Mouse (Mus musculus): ENCODE results near the gene Lrig1. TPM values are rescaled to one million over a fixed set of nuclear protein-coding genes. Genes with fewer than 3 reads are reported as not detected.

Gene Lrig1
- polyA plus RNA-seq, 1 experiment from 2014 or later, result 11.8 TPM

DNA sequence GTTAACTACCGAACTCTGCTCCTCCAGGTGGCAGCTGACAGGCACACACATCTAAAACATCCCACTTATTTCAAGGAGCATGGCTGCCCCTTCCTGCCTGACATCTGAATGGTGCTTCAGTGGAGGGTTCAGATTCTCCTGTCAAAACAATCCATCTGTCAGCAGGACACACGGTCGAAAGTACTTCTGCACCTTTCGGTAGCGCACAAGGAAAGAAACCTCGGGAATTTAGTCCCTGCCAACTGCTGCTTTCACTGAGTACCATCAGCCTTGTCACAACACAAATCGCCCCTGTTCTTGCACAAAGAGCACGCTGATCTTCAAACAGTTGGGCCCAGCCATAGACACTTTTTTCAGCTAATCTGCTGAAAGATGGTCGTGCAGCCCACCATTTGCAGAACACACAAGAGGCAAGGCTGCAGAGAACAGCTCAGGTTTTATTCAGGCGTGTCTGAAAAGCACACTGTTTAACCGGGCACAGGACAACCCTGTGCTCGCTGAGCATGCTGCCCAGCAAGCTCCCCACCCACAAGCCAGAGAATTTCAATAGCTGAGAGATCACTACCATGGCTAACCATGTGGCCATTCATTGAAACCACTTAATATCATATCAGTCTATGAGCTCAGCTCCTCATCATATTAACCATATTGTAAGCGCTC, 31.6 kb downstream of the Lrig1 start:
- no peak overlapping the region for H3K27ac ChIP-seq (ENCODE audit: low read length)
- WGBS, result 33% methylated on average over 13 of the region's 13 CpGs
- no peak overlapping the region for H3K4me3 ChIP-seq (ENCODE audit: low read length)
- no peak overlapping the region for H3K9ac ChIP-seq (ENCODE audit: low read depth, low read length)
- no peak for ATAC-seq
- H3K36me3 ChIP-seq (ENCODE audit: control insufficient read depth, insufficient read depth, low read length), result no peaks in the 10 kb centered on the region; the same call in 1 of the 2 replicates
- peaks cover 55% of the 10 kb centered on the region for H3K4me1 ChIP-seq (ENCODE audit: control insufficient read depth, insufficient read depth, low read length)
- no peaks in the 10 kb centered on the region for H3K27me3 ChIP-seq (replicated peaks; ENCODE audit: control insufficient read depth, insufficient read depth, low read length)
- no peaks in the 10 kb centered on the region for H3K9me3 ChIP-seq (ENCODE audit: control insufficient read depth, low read length)
- H3K4me2 ChIP-seq (ENCODE audit: low read depth, low read length), result no peak overlapping the region

DNA sequence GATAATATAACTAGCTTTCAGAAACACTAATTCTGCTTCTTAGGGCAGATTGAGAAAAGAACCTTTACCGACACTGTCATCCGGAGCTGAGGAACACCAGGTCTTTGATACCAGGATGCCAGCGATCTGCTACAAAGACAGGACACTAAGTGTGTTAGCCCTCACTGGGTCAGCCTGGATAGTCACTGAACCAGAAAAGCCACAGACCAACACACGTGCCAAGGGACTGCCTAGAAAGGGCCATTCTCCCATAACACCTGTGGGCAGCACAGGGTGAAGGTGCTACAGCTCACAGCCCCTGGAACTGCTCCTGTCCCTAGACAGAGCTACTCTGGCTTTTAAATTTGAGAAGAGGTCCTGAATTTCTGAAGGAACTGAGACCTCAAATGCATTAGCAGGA, 32.8 kb downstream of the Lrig1 start:
- Histone ChIP-seq H3K4me3 (ENCODE audit: low read length) (no peak overlapping the region), H3K4me2 (ENCODE audit: low read depth, low read length) (no peak overlapping the region), H3K9me3 (ENCODE audit: control insufficient read depth, low read length) (no peaks in the 10 kb centered on the region), H3K27ac (ENCODE audit: low read length) (no peak overlapping the region), H3K4me1 (ENCODE audit: control insufficient read depth, insufficient read depth, low read length) (peaks cover 48% of the 10 kb centered on the region), H3K9ac (ENCODE audit: low read depth, low read length) (no peak overlapping the region), H3K27me3 (replicated peaks; ENCODE audit: control insufficient read depth, insufficient read depth, low read length) (no peaks in the 10 kb centered on the region), H3K36me3 (ENCODE audit: control insufficient read depth, insufficient read depth, low read length) (peaks cover 3% of the 10 kb centered on the region; the same call in 1 of the 2 replicates)
- no peak for ATAC-seq
- WGBS, result 78% methylated on average over 4 of the region's 4 CpGs

DNA sequence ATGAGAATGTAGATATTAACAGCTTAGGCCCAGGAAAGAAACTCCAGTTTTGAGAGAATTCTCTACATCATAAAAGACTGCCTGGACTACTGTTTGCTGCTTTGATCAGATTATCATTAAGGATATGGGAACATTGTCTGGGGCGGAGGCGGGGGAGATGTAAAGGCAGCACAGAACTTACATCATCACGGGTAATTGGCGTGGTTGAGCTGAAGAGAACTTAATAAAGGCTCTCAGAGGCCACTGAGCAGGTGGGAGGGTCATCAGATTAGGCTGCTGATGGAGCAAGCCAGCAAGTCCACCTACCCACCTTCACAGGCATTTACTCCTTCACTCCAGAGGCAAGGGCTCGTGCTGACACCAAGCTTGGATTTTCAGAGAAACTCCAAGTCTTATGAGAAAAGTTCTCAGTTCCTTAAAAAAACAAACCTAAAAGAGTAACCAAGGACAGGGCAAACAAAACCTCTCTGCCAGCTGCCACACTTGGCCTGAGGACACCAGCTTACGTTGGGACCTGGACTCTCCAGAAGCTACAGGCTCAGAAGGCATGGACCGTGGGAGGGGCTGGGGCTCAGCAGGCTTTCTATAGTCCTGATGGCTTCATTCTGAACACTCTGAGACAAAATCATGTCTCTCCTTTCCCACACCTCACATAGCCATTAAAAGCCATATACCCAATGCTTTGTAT, 33.4 kb downstream of the Lrig1 start:
- Histone ChIP-seq H3K4me1 (ENCODE audit: control insufficient read depth, insufficient read depth, low read length) (peaks cover 46% of the 10 kb centered on the region), H3K27me3 (replicated peaks; ENCODE audit: control insufficient read depth, insufficient read depth, low read length) (no peaks in the 10 kb centered on the region), H3K9me3 (ENCODE audit: control insufficient read depth, low read length) (no peaks in the 10 kb centered on the region), H3K27ac (ENCODE audit: low read length) (no peak overlapping the region), H3K9ac (ENCODE audit: low read depth, low read length) (no peak overlapping the region), H3K36me3 (ENCODE audit: control insufficient read depth, insufficient read depth, low read length) (peaks cover 3% of the 10 kb centered on the region; the same call in 1 of the 2 replicates), H3K4me2 (ENCODE audit: low read depth, low read length) (no peak overlapping the region), H3K4me3 (ENCODE audit: low read length) (no peak overlapping the region)
- ATAC-seq, result no peak
- 60% methylated on average over 7 of the region's 7 CpGs for WGBS

DNA sequence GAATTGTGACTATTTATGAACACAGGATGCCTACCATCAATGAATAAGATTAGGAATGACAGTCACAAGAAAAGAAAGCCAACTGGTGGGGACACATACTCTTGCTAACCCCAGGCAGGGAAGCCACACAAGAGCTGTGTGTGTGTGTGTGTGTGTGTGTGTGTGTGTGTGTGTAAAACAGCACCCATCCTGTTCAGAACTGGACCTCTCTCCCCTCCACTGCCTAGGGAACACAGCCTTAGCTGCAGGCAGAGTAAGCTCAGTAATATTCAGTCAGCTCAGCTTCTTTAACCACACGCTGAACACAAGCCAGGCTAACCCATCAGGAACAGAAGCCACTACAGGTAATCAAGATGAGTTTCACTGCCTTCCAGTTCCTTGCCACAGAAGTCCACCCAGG, 34.3 kb downstream of the Lrig1 start:
- H3K9me3 ChIP-seq (ENCODE audit: control insufficient read depth, low read length), result no peaks in the 10 kb centered on the region
- ATAC-seq, result no peak
- H3K27me3 ChIP-seq (replicated peaks; ENCODE audit: control insufficient read depth, insufficient read depth, low read length), result no peaks in the 10 kb centered on the region
- 33% methylated on average over 1 of the region's 1 CpGs for WGBS
- no peak overlapping the region for H3K27ac ChIP-seq (ENCODE audit: low read length)
- no peak overlapping the region for H3K4me3 ChIP-seq (ENCODE audit: low read length)
- H3K9ac ChIP-seq (ENCODE audit: low read depth, low read length), result no peak overlapping the region
- peaks cover 40% of the 10 kb centered on the region for H3K4me1 ChIP-seq (ENCODE audit: control insufficient read depth, insufficient read depth, low read length)
- H3K36me3 ChIP-seq (ENCODE audit: control insufficient read depth, insufficient read depth, low read length), result peaks cover 3% of the 10 kb centered on the region; the same call in 1 of the 2 replicates
- no peak overlapping the region for H3K4me2 ChIP-seq (ENCODE audit: low read depth, low read length)

DNA sequence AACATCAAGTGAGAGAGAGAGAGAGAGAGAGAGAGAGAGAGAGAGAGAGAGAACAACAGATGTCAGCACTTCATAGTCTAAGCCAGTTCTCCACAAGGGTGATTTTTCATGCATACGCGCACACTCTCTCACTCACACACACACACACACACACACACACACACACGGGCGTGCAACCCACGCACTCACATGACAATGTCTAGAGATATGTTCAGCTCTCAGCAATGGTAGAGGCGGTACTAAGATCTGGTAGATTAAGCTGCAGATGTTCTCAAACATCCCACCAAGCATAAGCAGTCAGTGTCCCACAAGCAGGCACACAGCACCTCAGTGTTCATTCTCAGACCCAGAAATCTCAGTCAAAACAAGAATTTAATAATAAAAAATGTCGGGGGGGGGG, 34.7 kb downstream of the Lrig1 start:
- WGBS, result 48% methylated on average over 7 of the region's 7 CpGs
- peaks cover 39% of the 10 kb centered on the region for H3K4me1 ChIP-seq (ENCODE audit: control insufficient read depth, insufficient read depth, low read length)

DNA sequence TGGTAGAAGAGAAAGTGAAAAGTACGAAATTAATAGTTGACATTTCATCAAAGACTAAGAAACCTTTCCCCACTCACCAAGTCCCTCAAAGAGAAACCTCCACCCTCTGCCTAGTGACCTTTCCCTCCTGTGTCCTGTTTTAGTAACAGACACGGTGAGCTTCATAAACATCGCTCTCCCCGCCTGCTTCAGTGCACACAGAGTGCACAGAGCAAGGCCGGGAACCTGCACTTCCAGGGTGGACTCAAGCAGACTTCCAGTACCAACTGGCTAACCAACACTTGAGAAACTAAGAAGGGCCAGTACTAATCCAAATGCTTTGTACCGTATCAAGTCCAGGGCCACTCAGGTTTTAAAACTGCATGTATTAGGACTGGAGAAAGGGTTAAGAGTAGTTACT, 36.0 kb downstream of the Lrig1 start:
- H3K27me3 ChIP-seq (replicated peaks; ENCODE audit: control insufficient read depth, insufficient read depth, low read length), result no peaks in the 10 kb centered on the region
- no peak for ATAC-seq

More for the DNA sequence above, 34.7 kb downstream of the Lrig1 start:
- Histone ChIP-seq H3K4me3 (ENCODE audit: low read length) (no peak overlapping the region), H3K27me3 (replicated peaks; ENCODE audit: control insufficient read depth, insufficient read depth, low read length) (no peaks in the 10 kb centered on the region), H3K4me2 (ENCODE audit: low read depth, low read length) (no peak overlapping the region), H3K9ac (ENCODE audit: low read depth, low read length) (no peak overlapping the region), H3K9me3 (ENCODE audit: control insufficient read depth, low read length) (no peaks in the 10 kb centered on the region), H3K36me3 (ENCODE audit: control insufficient read depth, insufficient read depth, low read length) (peaks cover 3% of the 10 kb centered on the region; the same call in 1 of the 2 replicates), H3K27ac (ENCODE audit: low read length) (no peak overlapping the region; the same call in 1 of the 2 replicates)
- peak; percentile 37; the same call in 1 of the 2 replicates for ATAC-seq

DNA sequence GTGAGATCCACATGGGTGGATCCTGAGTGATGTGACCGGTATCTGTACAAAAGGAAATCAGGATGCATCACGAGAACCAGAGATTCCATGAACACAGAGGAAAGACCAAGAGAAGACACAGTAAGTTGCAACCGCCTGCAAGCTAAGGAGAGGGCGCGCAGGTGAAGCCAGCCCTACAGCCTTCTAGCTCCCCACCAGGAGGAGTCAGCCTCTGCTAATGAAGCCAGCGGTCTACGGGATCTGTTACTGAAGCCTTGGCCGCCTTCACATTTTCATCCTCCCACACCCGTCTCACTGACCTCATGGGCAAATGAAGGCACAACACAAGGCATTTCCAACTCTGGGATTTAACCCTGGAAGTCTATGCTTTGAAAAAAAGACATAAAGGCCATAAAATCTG, 38.0 kb downstream of the Lrig1 start:
- peaks cover 35% of the 10 kb centered on the region for H3K4me1 ChIP-seq (ENCODE audit: control insufficient read depth, insufficient read depth, low read length)
- H3K9me3 ChIP-seq (ENCODE audit: control insufficient read depth, low read length), result no peaks in the 10 kb centered on the region
- no peak overlapping the region for H3K4me2 ChIP-seq (ENCODE audit: low read depth, low read length)
- no peak overlapping the region for H3K27ac ChIP-seq (ENCODE audit: low read length)
- ATAC-seq, result no peak
- peaks cover 3% of the 10 kb centered on the region; the same call in 1 of the 2 replicates for H3K36me3 ChIP-seq (ENCODE audit: control insufficient read depth, insufficient read depth, low read length)
- WGBS, result 84% methylated on average over 9 of the region's 9 CpGs
- H3K27me3 ChIP-seq (replicated peaks; ENCODE audit: control insufficient read depth, insufficient read depth, low read length), result no peaks in the 10 kb centered on the region
- H3K9ac ChIP-seq (ENCODE audit: low read depth, low read length), result no peak overlapping the region
- no peak overlapping the region for H3K4me3 ChIP-seq (ENCODE audit: low read length)

More for the DNA sequence above, 36.0 kb downstream of the Lrig1 start:
- WGBS, result 65% methylated on average over 6 of the region's 6 CpGs
- Histone ChIP-seq H3K4me1 (ENCODE audit: control insufficient read depth, insufficient read depth, low read length) (peaks cover 36% of the 10 kb centered on the region), H3K9ac (ENCODE audit: low read depth, low read length) (no peak overlapping the region), H3K27ac (ENCODE audit: low read length) (no peak overlapping the region), H3K4me3 (ENCODE audit: low read length) (no peak overlapping the region), H3K4me2 (ENCODE audit: low read depth, low read length) (no peak overlapping the region), H3K9me3 (ENCODE audit: control insufficient read depth, low read length) (no peaks in the 10 kb centered on the region), H3K36me3 (ENCODE audit: control insufficient read depth, insufficient read depth, low read length) (peaks cover 3% of the 10 kb centered on the region; the same call in 1 of the 2 replicates)

DNA sequence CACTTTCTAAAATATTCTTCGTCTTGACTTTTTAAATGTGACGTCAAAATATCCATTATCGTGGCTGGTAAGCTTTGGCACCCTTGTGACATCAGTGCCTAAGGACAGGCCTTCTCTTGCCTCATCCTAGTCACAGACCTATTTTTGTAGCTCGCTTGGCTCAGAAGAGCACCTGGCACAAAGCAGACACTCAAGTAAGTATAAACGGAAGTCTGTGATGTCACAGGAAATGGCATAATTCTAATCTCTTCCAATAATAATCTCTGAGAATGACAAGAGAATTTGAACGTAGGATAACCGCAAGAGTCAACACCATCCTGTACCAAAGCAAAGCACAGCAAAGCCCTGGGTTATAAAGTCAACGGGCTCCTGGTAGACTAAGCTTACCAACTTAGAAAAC, 38.6 kb downstream of the Lrig1 start:
- WGBS, result 85% methylated on average over 8 of the region's 8 CpGs
- Histone ChIP-seq H3K9ac (ENCODE audit: low read depth, low read length) (no peak overlapping the region), H3K36me3 (ENCODE audit: control insufficient read depth, insufficient read depth, low read length) (peaks cover 3% of the 10 kb centered on the region; the same call in 1 of the 2 replicates), H3K27me3 (replicated peaks; ENCODE audit: control insufficient read depth, insufficient read depth, low read length) (no peaks in the 10 kb centered on the region), H3K4me1 (ENCODE audit: control insufficient read depth, insufficient read depth, low read length) (peaks cover 33% of the 10 kb centered on the region), H3K4me2 (ENCODE audit: low read depth, low read length) (no peak overlapping the region), H3K27ac (ENCODE audit: low read length) (no peak overlapping the region), H3K9me3 (ENCODE audit: control insufficient read depth, low read length) (no peaks in the 10 kb centered on the region), H3K4me3 (ENCODE audit: low read length) (no peak overlapping the region)
- ATAC-seq, result no peak

DNA sequence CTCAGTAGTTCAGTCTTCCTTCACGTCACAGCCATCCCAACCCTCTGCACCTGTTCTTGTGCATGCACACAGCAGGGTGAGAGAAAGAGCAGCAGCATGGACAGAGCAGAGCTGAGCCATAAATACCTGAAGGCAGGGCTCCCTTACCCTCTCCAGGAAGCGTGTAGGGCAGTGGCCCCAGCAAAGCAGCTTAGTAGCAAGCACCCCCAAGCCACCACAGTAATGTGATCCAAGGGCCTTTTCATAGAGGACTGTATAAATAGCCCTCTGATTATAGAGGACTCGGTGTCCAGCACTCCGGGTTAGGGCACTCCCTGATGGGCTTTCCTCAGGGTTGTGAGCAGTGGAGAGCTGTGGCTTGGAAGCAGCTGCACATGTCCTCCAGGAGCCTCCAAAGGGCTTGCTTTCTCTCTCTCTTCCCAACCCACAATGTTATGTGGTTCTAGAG, 40.0 kb downstream of the Lrig1 start:
- Histone ChIP-seq H3K27ac (ENCODE audit: low read length) (peak overlapping the region; percentile 14), H3K4me1 (ENCODE audit: control insufficient read depth, insufficient read depth, low read length) (peaks cover 30% of the 10 kb centered on the region), H3K27me3 (replicated peaks; ENCODE audit: control insufficient read depth, insufficient read depth, low read length) (no peaks in the 10 kb centered on the region), H3K4me3 (ENCODE audit: low read length) (no peak overlapping the region), H3K4me2 (ENCODE audit: low read depth, low read length) (no peak overlapping the region), H3K9me3 (ENCODE audit: control insufficient read depth, low read length) (no peaks in the 10 kb centered on the region), H3K36me3 (ENCODE audit: control insufficient read depth, insufficient read depth, low read length) (peaks cover 3% of the 10 kb centered on the region; the same call in 1 of the 2 replicates), H3K9ac (ENCODE audit: low read depth, low read length) (no peak overlapping the region)
- ATAC-seq, result peak; percentile 94
- WGBS, result 50% methylated on average over 4 of the region's 4 CpGs
